Mouse (Mus musculus) embryonic facial prominence, embryonic 15.5 days (tissue): Measurements from ENCODE around the gene Rgs9. TPM values are rescaled to one million over a fixed set of nuclear protein-coding genes. Genes with fewer than 3 reads are reported as not detected.
"Not testable (repeated sequence)": the region's sequence is repeated elsewhere in the genome, so short reads cannot be mapped to it uniquely, and the experiment has no call there.

Experiments used
- ATAC-seq: fragments of 200-750 bp; cut with Nextera tagmentation; 2 replicates; pipeline ENCODE4 v1.8.0; 2017; ENCODE audit warnings: low read depth, moderate TSS enrichment; ENCODE audit not compliant: insufficient number of reproducible peaks, low FRiP score, low TSS enrichment
- H3K27ac ChIP-seq: fragments of 300-500 bp; sonication (generic); replicated peaks from 2 replicates; pipeline ENCODE4 v1.5.1; 2015; ENCODE audit warnings: mild to moderate bottlenecking, inconsistent platforms
- H3K27me3 ChIP-seq: fragments of 300-500 bp; sonication (generic); 2 replicates; pipeline ENCODE4 v1.6.1; 2015; ENCODE audit warnings: inconsistent platforms
- H3K36me3 ChIP-seq: fragments of 300-500 bp; sonication (generic); 2 replicates; pipeline ENCODE4 v1.6.1; 2015; ENCODE audit warnings: mild to moderate bottlenecking, inconsistent platforms
- H3K4me1 ChIP-seq: fragments of 300-500 bp; sonication (generic); 2 replicates; pipeline ENCODE4 v1.6.1; 2015; ENCODE audit warnings: inconsistent platforms
- H3K4me2 ChIP-seq: fragments of 300-500 bp; sonication (generic); replicated peaks from 2 replicates; pipeline ENCODE4 v1.6.1; 2015; ENCODE audit warnings: mild to moderate bottlenecking, inconsistent platforms
- H3K4me3 ChIP-seq: fragments of 300-500 bp; sonication (generic); replicated peaks from 2 replicates; pipeline ENCODE4 v1.5.1; 2015; ENCODE audit warnings: mild to moderate bottlenecking, inconsistent platforms
- H3K9ac ChIP-seq: fragments of 300-500 bp; sonication (generic); 2 replicates; pipeline ENCODE4 v1.6.1; 2015; ENCODE audit warnings: inconsistent platforms
- H3K9me3 ChIP-seq: fragments of 300-500 bp; sonication (generic); replicated peaks from 2 replicates; pipeline ENCODE4 v1.6.1; 2016; ENCODE audit warnings: inconsistent platforms
- WGBS: fragments of 180-500 bp; shearing (Covaris S2); methylation state at CpG from one replicate; pipeline ENCODE4 v1.1.7; 2015; 5-methylcytosine and 5-hydroxymethylcytosine counted together
- polyA plus RNA-seq: library from polyadenylated mRNA; unstranded; fragments of >200 nt; fragmentation: Nextera tagmentation; extraction: Ambion mirVana; gene quantifications from 2 replicates; pipeline ENCODE4 v1.2.1, GENCODE M21; 2015

Rgs9 gene
- polyA plus RNA-seq, 1 experiment from 2014 or later, result 2.2 TPM

- H3K27ac ChIP-seq, result no peak overlapping the region
- H3K27me3 ChIP-seq, result no peaks in the 10 kb centered on the region
- no peak overlapping the region for H3K4me3 ChIP-seq
- H3K4me1 ChIP-seq, result peaks cover 12% of the 10 kb centered on the region; the same call in 1 of the 2 replicates
- WGBS, result 54% methylated on average over 4 of the region's 4 CpGs
- no peaks in the 10 kb centered on the region for H3K9me3 ChIP-seq
- no peaks in the 10 kb centered on the region for H3K36me3 ChIP-seq
- no peak overlapping the region for H3K4me2 ChIP-seq
- no peak for ATAC-seq
- no peak overlapping the region for H3K9ac ChIP-seq
Measured at GRCm38 (mm10) chr11:109302338-109302737, 4.4 kb upstream of the Rgs9 start.

- H3K9me3 ChIP-seq, result no peaks in the 10 kb centered on the region
- H3K4me2 ChIP-seq, result peak overlapping the region; percentile 88
- H3K36me3 ChIP-seq, result no peaks in the 10 kb centered on the region
- ATAC-seq, result no peak
- peaks cover 13% of the 10 kb centered on the region; the same call in 1 of the 2 replicates for H3K4me1 ChIP-seq
- H3K27ac ChIP-seq, result no peak overlapping the region
- WGBS, result 77% methylated on average over 7 of the region's 7 CpGs
- H3K27me3 ChIP-seq, result peaks cover 6% of the 10 kb centered on the region; the same call in 1 of the 2 replicates
- H3K9ac ChIP-seq, result no peak overlapping the region
- H3K4me3 ChIP-seq, result no peak overlapping the region
Measured at GRCm38 (mm10) chr11:109297031-109297430, 898 bp downstream of the Rgs9 start.

GRCm38 (mm10) chr11:109292056-109292455 lies 5.9 kb downstream of the Rgs9 start:
- WGBS, result 23% methylated on average over 3 of the region's 3 CpGs
- H3K4me2 ChIP-seq, result no peak overlapping the region

GRCm38 (mm10) chr11:109289378-109289777 lies 8.6 kb downstream of the Rgs9 start:
- H3K36me3 ChIP-seq, ATAC-seq, H3K9me3 ChIP-seq, H3K9ac ChIP-seq, H3K4me1 ChIP-seq, H3K27me3 ChIP-seq, H3K27ac ChIP-seq, H3K4me3 ChIP-seq, H3K4me2 ChIP-seq: not testable (repeated sequence)
- WGBS, result 87% methylated on average over 9 of the region's 9 CpGs

More at GRCm38 (mm10) chr11:109292056-109292455, 5.9 kb downstream of the Rgs9 start:
- Histone ChIP-seq H3K27ac (no peak overlapping the region), H3K4me1 (peaks cover 3% of the 10 kb centered on the region; the same call in 1 of the 2 replicates), H3K4me3 (no peak overlapping the region), H3K36me3 (no peaks in the 10 kb centered on the region), H3K9me3 (no peaks in the 10 kb centered on the region), H3K9ac (no peak overlapping the region), H3K27me3 (peaks cover 6% of the 10 kb centered on the region; the same call in 1 of the 2 replicates)
- ATAC-seq, result no peak

GRCm38 (mm10) chr11:109284811-109285210 lies 13.1 kb downstream of the Rgs9 start:
- 70% methylated on average over 1 of the region's 1 CpGs for WGBS
- H3K9ac ChIP-seq, result no peak overlapping the region
- H3K4me3 ChIP-seq, result no peak overlapping the region
- no peaks in the 10 kb centered on the region for H3K27me3 ChIP-seq
- H3K4me2 ChIP-seq, result no peak overlapping the region
- H3K9me3 ChIP-seq, result no peaks in the 10 kb centered on the region
- no peak overlapping the region for H3K27ac ChIP-seq
- no peaks in the 10 kb centered on the region for H3K4me1 ChIP-seq
- ATAC-seq, result no peak
- no peaks in the 10 kb centered on the region for H3K36me3 ChIP-seq

- ATAC-seq, result no peak
- Histone ChIP-seq H3K27ac (no peak overlapping the region), H3K36me3 (no peaks in the 10 kb centered on the region)
Measured at GRCm38 (mm10) chr11:109278186-109278585, 19.7 kb downstream of the Rgs9 start.

GRCm38 (mm10) chr11:109271399-109271798 lies 26.5 kb downstream of the Rgs9 start:
- no peak for ATAC-seq
- Histone ChIP-seq H3K27me3 (no peaks in the 10 kb centered on the region), H3K9ac (no peak overlapping the region), H3K4me3 (no peak overlapping the region), H3K9me3 (no peaks in the 10 kb centered on the region), H3K27ac (no peak overlapping the region), H3K4me1 (peaks cover 9% of the 10 kb centered on the region), H3K4me2 (no peak overlapping the region), H3K36me3 (no peaks in the 10 kb centered on the region)
- WGBS, result 86% methylated on average over 9 of the region's 9 CpGs

More at GRCm38 (mm10) chr11:109278186-109278585, 19.7 kb downstream of the Rgs9 start:
- H3K9me3 ChIP-seq, result no peaks in the 10 kb centered on the region
- H3K4me2 ChIP-seq, result no peak overlapping the region
- 71% methylated on average over 7 of the region's 7 CpGs for WGBS
- H3K27me3 ChIP-seq, result no peaks in the 10 kb centered on the region
- H3K9ac ChIP-seq, result no peak overlapping the region
- no peaks in the 10 kb centered on the region for H3K4me1 ChIP-seq
- no peak overlapping the region for H3K4me3 ChIP-seq

- Histone ChIP-seq H3K4me3 (no peak overlapping the region), H3K27me3 (no peaks in the 10 kb centered on the region), H3K9me3 (no peaks in the 10 kb centered on the region), H3K9ac (no peak overlapping the region), H3K4me2 (no peak overlapping the region), H3K36me3 (no peaks in the 10 kb centered on the region), H3K4me1 (peaks cover 9% of the 10 kb centered on the region), H3K27ac (no peak overlapping the region)
- 59% methylated on average over 8 of the region's 8 CpGs for WGBS
- ATAC-seq, result no peak
Measured at GRCm38 (mm10) chr11:109270366-109270765, 27.6 kb downstream of the Rgs9 start.

GRCm38 (mm10) chr11:109269662-109270341 lies 28.1 kb downstream of the Rgs9 start:
- 0 out of 2 replicates have a peak overlapping the region, but pooled peaks have one; percentile 2 for H3K27ac ChIP-seq
- WGBS, result 37% methylated on average over 16 of the region's 16 CpGs
- ATAC-seq, result peak; percentile 47; the same call in 1 of the 2 replicates
- no peak overlapping the region for H3K4me3 ChIP-seq
- H3K27me3 ChIP-seq, result no peaks in the 10 kb centered on the region
- peaks cover 9% of the 10 kb centered on the region for H3K4me1 ChIP-seq
- H3K36me3 ChIP-seq, result no peaks in the 10 kb centered on the region
- no peak overlapping the region for H3K9ac ChIP-seq
- no peak overlapping the region; the same call in 1 of the 2 replicates for H3K4me2 ChIP-seq
- H3K9me3 ChIP-seq, result no peaks in the 10 kb centered on the region

- Histone ChIP-seq H3K4me1 (peaks cover 9% of the 10 kb centered on the region), H3K9me3 (no peaks in the 10 kb centered on the region), H3K27ac (0 out of 2 replicates have a peak overlapping the region, but pooled peaks have one; percentile 2), H3K36me3 (no peaks in the 10 kb centered on the region), H3K27me3 (no peaks in the 10 kb centered on the region), H3K9ac (no peak overlapping the region), H3K4me3 (no peak overlapping the region), H3K4me2 (no peak overlapping the region)
- WGBS, result 72% methylated on average over 5 of the region's 5 CpGs
- no peak for ATAC-seq
Measured at GRCm38 (mm10) chr11:109269283-109269661, 28.7 kb downstream of the Rgs9 start.

GRCm38 (mm10) chr11:109266161-109266910 lies 31.6 kb downstream of the Rgs9 start:
- no peak overlapping the region for H3K4me2 ChIP-seq
- 73% methylated on average over 12 of the region's 12 CpGs for WGBS
- H3K9me3 ChIP-seq, result no peaks in the 10 kb centered on the region
- ATAC-seq, result 0 out of 2 replicates have a peak, but pooled peaks have one; percentile 8
- peaks cover 9% of the 10 kb centered on the region for H3K4me1 ChIP-seq
- H3K36me3 ChIP-seq, result no peaks in the 10 kb centered on the region
- H3K27me3 ChIP-seq, result no peaks in the 10 kb centered on the region
- no peak overlapping the region for H3K9ac ChIP-seq
- H3K4me3 ChIP-seq, result no peak overlapping the region
- H3K27ac ChIP-seq, result no peak overlapping the region
